Mouse (Mus musculus): ENCODE data around the gene Gm12886.

Gene Gm12886

DNA sequence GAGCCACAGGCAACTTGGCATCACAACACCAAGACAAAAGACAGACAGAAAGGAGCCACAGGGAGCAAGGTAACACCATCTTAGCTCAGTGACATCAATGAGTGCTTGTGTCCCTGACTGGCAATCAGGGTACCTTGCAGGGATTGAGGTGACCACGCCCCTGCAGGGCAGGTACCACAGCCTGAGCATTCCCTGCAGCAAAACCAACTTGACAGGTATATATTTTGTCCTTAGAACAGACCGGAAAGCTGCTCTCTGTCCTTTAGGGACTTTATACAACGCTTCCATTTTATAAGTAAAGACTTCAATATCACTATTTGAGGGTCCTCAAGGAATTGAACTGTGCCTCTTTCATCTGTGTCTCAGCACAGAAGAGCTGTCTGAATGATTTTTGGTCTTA, at the start of gene Gm12886:
Gene Gm12886 (minus strand): TSS at position 101 of the 400 bp plus-strand sequence.
- DNase-seq, result no peak
